Mouse (Mus musculus) heart, adult 2 months (tissue): ENCODE data around the gene Sh3rf1.

Experiments used
- CTCF ChIP-seq: fragments of 200-600 bp; IDR thresholded peaks from 2 replicates; pipeline ENCODE4 v1.8.1; 2022; ENCODE audit warnings: antibody characterized with exemption, mild to moderate bottlenecking, moderate library complexity
- EP300 ChIP-seq: fragments of 200-500 bp; IDR thresholded peaks from 2 replicates; pipeline ENCODE4 v1.6.1; 2011; ENCODE audit warnings: low read depth, low read length, control low read depth; ENCODE audit not compliant: insufficient read depth
- POLR2A ChIP-seq: fragments of 200-500 bp; IDR thresholded peaks from 2 replicates; pipeline ENCODE4 v1.6.1; 2011; ENCODE audit warnings: mild to moderate bottlenecking, low read depth, low read length, control low read depth; ENCODE audit not compliant: insufficient read depth

DNA sequence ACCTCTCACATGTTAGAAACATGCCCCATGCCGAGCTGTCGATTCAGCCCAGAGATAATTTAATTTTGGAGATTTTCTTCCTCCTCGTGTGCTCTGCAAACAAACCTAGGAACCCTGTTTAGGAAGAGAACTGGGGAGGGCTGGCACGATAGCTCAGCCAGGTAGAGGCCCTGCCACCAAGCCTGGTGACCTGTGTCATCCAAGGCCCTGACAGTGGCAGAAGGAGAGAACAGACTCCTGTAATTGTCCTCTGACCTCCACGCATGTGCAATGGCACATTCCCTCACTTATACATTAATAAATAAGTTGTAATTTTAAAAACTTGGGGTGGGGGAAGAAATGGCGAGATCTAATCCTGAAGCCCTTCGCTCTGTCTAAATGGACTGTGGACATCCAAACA is 179.2 kb downstream of the Sh3rf1 start:
- TF ChIP-seq EP300 (no peak), POLR2A (no peak), CTCF (no peak)
